Mouse (Mus musculus) CH12.LX (cell line): ENCODE results near the gene Gm13271.

Source experiments
- CTCF ChIP-seq, 2 experiments: IDR thresholded peaks in 1 of 2; conservative IDR thresholded peaks in 1 of 2; 2 replicates each; pipeline ENCODE4 v1.5.1; 2011 to 2012; ENCODE audit warnings: low read depth in 2 of 2, low read length in 2 of 2, improper control_type of control experiment in 1 of 2, inconsistent platforms in 1 of 2, mild to moderate bottlenecking in 1 of 2, moderate library complexity in 1 of 2
- EP300 ChIP-seq: IDR thresholded peaks from 2 replicates; pipeline ENCODE4 v1.6.1; 2011; ENCODE audit warnings: low read length, improper control_type of control experiment
- IRF4 ChIP-seq: IDR thresholded peaks from 2 replicates; pipeline ENCODE4 v1.6.1; 2014; ENCODE audit warnings: low read depth, mild to moderate bottlenecking, inconsistent platforms, low read length, improper control_type of control experiment
- MAX ChIP-seq: IDR thresholded peaks from 2 replicates; pipeline ENCODE4 v1.6.1; 2011; ENCODE audit warnings: low read length, improper control_type of control experiment
- MAZ ChIP-seq: IDR thresholded peaks from 2 replicates; pipeline ENCODE4 v1.6.1; 2012; ENCODE audit warnings: low read depth, mild to moderate bottlenecking, inconsistent platforms, low read length, improper control_type of control experiment, moderate library complexity
- NELFE ChIP-seq: IDR thresholded peaks from 2 replicates; pipeline ENCODE4 v1.6.1; 2011; ENCODE audit warnings: low read depth, low read length, improper control_type of control experiment
- NRF1 ChIP-seq: IDR thresholded peaks from 2 replicates; pipeline ENCODE4 v1.6.1; 2014; ENCODE audit warnings: low read depth, mild to moderate bottlenecking, inconsistent platforms, low read length, improper control_type of control experiment, moderate library complexity
- SMC3 ChIP-seq: IDR thresholded peaks from 2 replicates; pipeline ENCODE4 v1.6.1; 2011; ENCODE audit warnings: low read depth, low read length, improper control_type of control experiment

- TF ChIP-seq NRF1 (no peak), CTCF (conservative IDR thresholded peaks at IDR 0.05 in 1 of 2, IDR thresholded peaks at IDR 0.05 in 1 of 2; ENCODE audit: low read depth in 2 of 2, low read length in 2 of 2) (no peak), SMC3 (no peak), MAZ (no peak), EP300 (peak; percentile 69), IRF4 (no peak), NELFE (no peak), MAX (peak; percentile 47; the same call in 1 of the 2 replicates)
Observed at GRCm38 (mm10) chr4:88705924-88706323, 48.7 kb upstream of the Gm13271 start.
